In the genomic region with DNA sequence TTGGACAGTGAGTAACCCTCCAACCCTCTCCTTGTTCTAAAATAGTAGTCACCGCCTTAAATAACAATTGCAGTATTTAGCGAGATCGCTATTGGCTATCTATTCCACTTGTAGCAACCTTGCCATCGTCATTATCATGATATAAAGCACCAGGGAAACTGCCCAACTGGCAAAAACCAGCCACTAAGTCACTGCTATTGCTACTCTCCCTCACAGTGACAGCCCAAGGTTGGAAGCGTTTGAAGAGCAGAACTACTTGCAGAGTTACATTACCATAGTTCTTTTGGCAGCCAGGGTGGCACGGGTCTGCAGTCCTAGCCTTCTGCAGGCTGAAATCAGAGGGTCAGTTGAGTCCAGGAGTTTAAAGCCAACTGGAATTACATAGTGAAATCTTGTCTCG, we compare ENCODE assay signal across 26 mouse cellular contexts.
"Had no signal": no experiment of that assay in that cellular context is flagged by ENCODE, and none has a peak within 500 bp of the region (broad histone marks: within the 10 kb centered on the region; RNA-seq: fewer than 3 reads in every experiment).

No protein-coding gene starts in this region.

- ATAC-seq: hindbrain, embryonic 16.5 days; inflammation-experienced regulatory T-cells, adult 6 months; intestine, embryonic 15.5 days; intestine, postnatal 0 days; liver, embryonic 12.5 days had no signal

- H3K4me1 ChIP-seq: heart, embryonic 10.5 days; heart, embryonic 12.5 days; hindbrain, embryonic 10.5 days; hindbrain, embryonic 12.5 days; intestine, embryonic 15.5 days; limb, embryonic 13.5 days; limb, embryonic 15.5 days; liver, embryonic 12.5 days had no signal

- H3K4me2 ChIP-seq: heart, embryonic 12.5 days; hindbrain, embryonic 12.5 days; hindbrain, embryonic 14.5 days; intestine, embryonic 15.5 days; limb, embryonic 13.5 days; limb, embryonic 15.5 days; liver, embryonic 12.5 days had no signal

- H3K9me3 ChIP-seq: heart, embryonic 10.5 days; heart, embryonic 12.5 days; hindbrain, embryonic 10.5 days; hindbrain, embryonic 12.5 days; intestine, embryonic 15.5 days; limb, embryonic 13.5 days; limb, embryonic 15.5 days; liver, embryonic 12.5 days had no signal

- DNase-seq: gastrocnemius, adult 2 months; gastrocnemius, postnatal 10 days; gastrocnemius, postnatal 25 days; heart, adult 18-20 months; heart, postnatal 10 days; heart, postnatal 4 days; kidney, adult 18-20 months; kidney, adult 8-10 months; kidney, postnatal 10 days; kidney, postnatal 36 days; layer of hippocampus, adult 9-11 months; layer of hippocampus, postnatal 36 days; left cerebral cortex, postnatal 4 days had no signal

- H3K36me3 ChIP-seq: heart, embryonic 10.5 days; heart, embryonic 12.5 days; hindbrain, embryonic 10.5 days; hindbrain, embryonic 12.5 days; intestine, embryonic 15.5 days; limb, embryonic 13.5 days; limb, embryonic 15.5 days; liver, embryonic 12.5 days had no signal

- H3K4me3 ChIP-seq: gastrocnemius, adult 2 months; heart, embryonic 10.5 days; heart, embryonic 12.5 days; hindbrain, embryonic 10.5 days; hindbrain, embryonic 12.5 days; intestine, embryonic 15.5 days; limb, embryonic 13.5 days; limb, embryonic 15.5 days; liver, embryonic 12.5 days had no signal

- H3K9ac ChIP-seq: heart, embryonic 12.5 days; hindbrain, embryonic 12.5 days; hindbrain, embryonic 14.5 days; intestine, embryonic 15.5 days; limb, embryonic 13.5 days; limb, embryonic 15.5 days; liver, embryonic 12.5 days; liver, embryonic 14.5 days had no signal

- H3K27me3 ChIP-seq: heart, embryonic 12.5 days; hindbrain, embryonic 12.5 days; intestine, embryonic 15.5 days; limb, embryonic 15.5 days; liver, embryonic 12.5 days had no signal

- H3K27ac ChIP-seq: gastrocnemius, adult 2 months; heart, embryonic 10.5 days; hindbrain, embryonic 10.5 days; hindbrain, embryonic 12.5 days; hindbrain, embryonic 14.5 days; intestine, embryonic 15.5 days; limb, embryonic 13.5 days; limb, embryonic 15.5 days; liver, embryonic 12.5 days; liver, embryonic 14.5 days had no signal
